Mouse (Mus musculus) forebrain, embryonic 16.5 days (tissue): ENCODE measurements at regions not wholly inside any gene's neighbourhood (a gene's known extent, or its start where the extent isn't known, plus 50 kb on each side); places are given as distances from the start of the nearest gene placed in this dataset.
A peak's percentile ranks its signal among the peaks of the same experiment; 100 is the strongest.

Experiments used
- ATAC-seq: fragments of 200-750 bp; cut with Nextera tagmentation; 2 replicates; pipeline ENCODE4 v1.8.0; 2017; ENCODE audit warnings: mild to moderate bottlenecking, moderate library complexity
- H3K27ac ChIP-seq: fragments of 300-500 bp; sonication (generic); 2 replicates; pipeline ENCODE4 v1.5.1; 2014; ENCODE audit warnings: low read length, control low read depth
- H3K27me3 ChIP-seq: fragments of 300-500 bp; sonication (generic); replicated peaks from 2 replicates; pipeline ENCODE4 v1.6.1; 2014; ENCODE audit warnings: low read length; ENCODE audit not compliant: control insufficient read depth, insufficient read depth
- H3K36me3 ChIP-seq: fragments of 300-500 bp; sonication (generic); 2 replicates; pipeline ENCODE4 v1.6.1; 2014; ENCODE audit not compliant: control insufficient read depth, insufficient read depth
- H3K4me1 ChIP-seq: fragments of 300-500 bp; sonication (generic); replicated peaks from 2 replicates; pipeline ENCODE4 v1.6.1; 2014; ENCODE audit warnings: low read length; ENCODE audit not compliant: control insufficient read depth, insufficient read depth
- H3K4me2 ChIP-seq: fragments of 300-500 bp; sonication (generic); 2 replicates; pipeline ENCODE4 v1.6.1; 2014; ENCODE audit warnings: mild to moderate bottlenecking, low read length, control low read depth
- H3K4me3 ChIP-seq: fragments of 300-500 bp; sonication (generic); replicated peaks from 2 replicates; pipeline ENCODE4 v1.5.1; 2014; ENCODE audit warnings: mild to moderate bottlenecking, low read length, control low read depth
- H3K9ac ChIP-seq: fragments of 300-500 bp; sonication (generic); replicated peaks from 2 replicates; pipeline ENCODE4 v1.6.1; 2014; ENCODE audit warnings: low read depth, low read length, control low read depth
- H3K9me3 ChIP-seq: fragments of 300-500 bp; sonication (generic); 2 replicates; pipeline ENCODE4 v1.6.1; 2016; ENCODE audit warnings: low read length; ENCODE audit not compliant: control insufficient read depth
- WGBS: fragments of 180-500 bp; shearing (Covaris S2); extraction: QIAGEN DNeasy Blood & Tissue Kit; methylation state at CpG from one replicate; pipeline ENCODE4 v1.1.7; 2014; 5-methylcytosine and 5-hydroxymethylcytosine counted together

DNA sequence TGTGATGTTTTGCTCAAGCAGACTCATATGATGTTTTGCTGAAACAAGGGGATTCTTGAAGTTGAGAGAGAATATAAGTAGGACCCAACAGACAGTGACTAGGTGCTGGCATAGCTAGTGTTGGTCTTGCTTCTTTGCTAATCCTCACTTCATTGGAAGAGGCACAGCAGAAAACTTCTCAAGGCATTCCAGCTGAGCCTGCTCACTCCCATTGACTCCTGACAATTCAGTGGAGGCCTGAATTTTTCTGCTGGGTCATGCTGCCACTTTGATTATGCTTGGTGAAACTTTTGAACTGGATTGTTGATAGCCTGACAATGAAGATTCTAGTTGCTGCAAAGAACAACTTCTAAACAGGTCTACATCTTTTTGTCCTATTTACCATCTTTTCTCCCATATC is 156.4 kb downstream of the Adcyap1 start:
- Histone ChIP-seq H3K9ac (no peak overlapping the region), H3K9me3 (no peaks in the 10 kb centered on the region), H3K27ac (no peak overlapping the region), H3K4me3 (no peak overlapping the region), H3K4me1 (no peaks in the 10 kb centered on the region), H3K36me3 (no peaks in the 10 kb centered on the region), H3K4me2 (no peak overlapping the region), H3K27me3 (no peaks in the 10 kb centered on the region)
- no peak for ATAC-seq

DNA sequence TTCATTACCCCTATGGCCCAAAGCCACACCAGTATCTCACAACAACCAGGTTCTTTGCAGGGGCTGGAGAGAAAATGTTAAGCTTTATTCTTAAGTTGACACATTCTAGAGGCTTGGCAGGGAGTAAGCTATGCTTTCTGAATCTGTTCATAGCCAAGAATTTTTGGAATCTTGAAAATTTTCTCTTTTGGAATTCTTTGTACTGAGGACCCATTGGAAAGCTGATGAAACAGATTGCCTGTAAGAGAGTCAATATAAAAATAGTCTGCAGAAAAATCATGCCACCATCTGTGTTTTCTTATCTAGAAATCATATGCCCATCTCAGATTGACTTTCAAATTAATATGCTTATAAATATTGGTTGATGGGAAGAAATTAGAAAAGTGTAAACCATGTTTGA is 164.1 kb downstream of the Adcyap1 start:
- H3K27me3 ChIP-seq = no peaks in the 10 kb centered on the region
- no peak overlapping the region for H3K27ac ChIP-seq
- no peaks in the 10 kb centered on the region for H3K36me3 ChIP-seq
- no peak overlapping the region for H3K4me2 ChIP-seq
- no peak overlapping the region for H3K9ac ChIP-seq
- H3K4me3 ChIP-seq = no peak overlapping the region
- peak; percentile 72 for ATAC-seq
- H3K4me1 ChIP-seq = no peaks in the 10 kb centered on the region
- H3K9me3 ChIP-seq = no peaks in the 10 kb centered on the region

DNA sequence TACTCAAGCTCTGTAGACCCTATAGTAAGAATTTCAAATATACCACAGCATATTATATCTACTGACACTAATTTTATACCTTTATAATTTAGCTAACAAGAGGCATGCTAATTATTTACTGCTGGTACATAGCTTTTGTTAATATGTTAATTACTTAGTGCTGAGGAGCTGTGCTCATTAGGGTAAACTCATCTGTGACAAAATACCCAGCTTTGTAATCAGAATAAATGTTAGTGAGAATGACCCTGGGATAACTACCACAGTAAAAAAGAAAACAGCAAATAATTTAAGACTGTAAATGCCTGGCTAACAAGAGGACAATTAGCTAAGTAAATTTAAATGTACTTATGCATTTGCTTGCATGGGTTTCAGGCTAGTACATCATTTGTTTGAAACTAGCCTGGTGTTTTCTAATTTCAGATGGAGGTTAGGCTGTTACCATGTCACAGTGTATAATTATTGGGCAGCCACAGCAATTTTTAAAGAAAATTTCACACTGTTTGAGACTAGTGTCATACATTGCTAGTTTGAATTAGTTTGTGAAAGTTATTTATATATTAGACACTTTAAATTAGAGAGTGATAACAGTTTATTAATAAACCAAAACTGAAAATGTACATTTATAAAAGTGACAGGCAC is 178.8 kb downstream of the Adcyap1 start:
- ATAC-seq = peak; percentile 69
- Histone ChIP-seq H3K27ac (no peak overlapping the region), H3K4me3 (no peak overlapping the region), H3K4me2 (no peak overlapping the region), H3K9ac (no peak overlapping the region), H3K9me3 (no peaks in the 10 kb centered on the region), H3K27me3 (no peaks in the 10 kb centered on the region), H3K36me3 (no peaks in the 10 kb centered on the region), H3K4me1 (no peaks in the 10 kb centered on the region)

DNA sequence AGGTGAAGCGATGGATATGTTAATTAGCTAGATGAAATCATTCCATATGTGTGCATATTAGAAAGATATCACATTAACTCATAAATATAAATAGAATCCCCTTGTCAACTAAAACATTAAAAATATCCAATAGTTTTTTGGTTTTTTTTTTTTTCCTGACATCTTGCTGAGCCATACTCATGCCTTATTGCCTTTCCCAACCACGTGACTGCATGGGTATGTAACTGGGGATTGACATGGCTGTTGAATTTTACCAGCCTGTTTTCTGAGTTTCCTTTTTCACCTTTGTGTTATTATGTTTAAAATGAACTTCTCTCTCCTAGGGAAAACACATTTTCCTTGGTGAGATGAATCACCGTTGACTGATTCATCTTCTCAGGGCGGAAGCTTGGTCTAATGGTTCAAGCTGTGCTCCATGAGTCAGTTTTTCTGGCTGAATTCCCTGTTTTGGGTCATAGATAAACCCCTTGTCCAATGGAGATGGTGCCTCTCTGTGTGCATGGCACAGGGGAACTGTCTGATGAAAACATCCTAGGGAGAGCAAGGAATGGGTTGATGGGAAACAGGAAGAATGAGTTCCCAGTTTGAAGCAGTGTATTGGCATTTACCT is 181.1 kb downstream of the Adcyap1 start:
- Histone ChIP-seq H3K4me2 (no peak overlapping the region), H3K4me3 (no peak overlapping the region), H3K4me1 (no peaks in the 10 kb centered on the region), H3K36me3 (no peaks in the 10 kb centered on the region), H3K9me3 (no peaks in the 10 kb centered on the region), H3K27me3 (no peaks in the 10 kb centered on the region), H3K27ac (no peak overlapping the region), H3K9ac (no peak overlapping the region)
- no peak for ATAC-seq
- 94% methylated on average over 4 of the region's 4 CpGs for WGBS

DNA sequence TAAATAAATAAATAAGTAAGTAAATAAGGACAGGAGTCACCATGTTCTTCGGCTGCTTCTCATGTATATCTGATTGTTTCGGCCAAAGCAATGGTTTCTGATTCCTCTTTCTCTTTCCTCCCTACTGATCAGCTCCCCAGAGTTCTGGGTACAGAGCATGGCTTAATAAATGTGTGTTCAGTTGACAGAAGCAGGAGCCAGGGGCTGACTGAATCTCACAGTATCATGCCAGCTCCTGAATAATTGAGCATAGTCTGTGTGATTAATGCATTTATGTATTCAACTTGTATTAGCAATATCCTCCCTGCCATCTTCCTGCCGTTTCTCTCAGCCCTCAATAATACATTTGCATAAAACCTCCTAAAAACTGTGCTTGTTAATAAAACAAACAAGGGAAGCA is 191.4 kb downstream of the Adcyap1 start:
- WGBS = 76% methylated on average over 3 of the region's 3 CpGs
- Histone ChIP-seq H3K4me2 (no peak overlapping the region), H3K36me3 (no peaks in the 10 kb centered on the region), H3K4me1 (no peaks in the 10 kb centered on the region), H3K9me3 (no peaks in the 10 kb centered on the region), H3K27ac (no peak overlapping the region), H3K9ac (no peak overlapping the region), H3K4me3 (no peak overlapping the region), H3K27me3 (no peaks in the 10 kb centered on the region)
- ATAC-seq = 0 out of 2 replicates have a peak, but pooled peaks have one; percentile 33

DNA sequence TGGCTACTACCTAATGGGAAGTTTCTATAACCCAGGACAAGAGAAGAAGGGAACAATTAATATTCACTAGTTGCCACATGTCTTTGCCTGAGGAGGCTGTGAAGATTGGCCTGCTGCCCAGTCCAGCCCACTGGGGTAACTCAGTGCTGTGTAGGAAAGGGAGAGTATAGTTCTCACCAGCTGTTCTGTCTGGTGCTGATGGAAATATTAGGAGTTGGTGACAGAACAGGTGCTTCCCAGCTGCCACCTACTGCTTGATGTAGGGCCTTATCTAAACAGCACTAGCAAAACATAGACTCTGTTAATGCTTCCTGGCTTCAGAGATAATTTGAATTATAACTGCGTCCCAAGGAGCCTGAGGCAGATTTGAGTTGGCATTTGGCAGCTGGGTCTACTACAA is 210.5 kb downstream of the Adcyap1 start:
- no peaks in the 10 kb centered on the region for H3K27me3 ChIP-seq
- H3K36me3 ChIP-seq = no peaks in the 10 kb centered on the region
- H3K4me2 ChIP-seq = no peak overlapping the region
- H3K27ac ChIP-seq = no peak overlapping the region
- ATAC-seq = peak; percentile 91
- H3K9me3 ChIP-seq = no peaks in the 10 kb centered on the region
- 38% methylated on average over 1 of the region's 1 CpGs for WGBS
- H3K4me3 ChIP-seq = no peak overlapping the region
- no peaks in the 10 kb centered on the region for H3K4me1 ChIP-seq
- H3K9ac ChIP-seq = no peak overlapping the region
